Mouse (Mus musculus) forebrain, embryonic 12.5 days (tissue): Measurements from ENCODE around the gene Edf1. TPM values are rescaled to one million over a fixed set of nuclear protein-coding genes. Genes with fewer than 3 reads are reported as not detected.
"Not testable (repeated sequence)": the region's sequence is repeated elsewhere in the genome, so short reads cannot be mapped to it uniquely, and the experiment has no call there.

Experiments
- ATAC-seq: fragments of 200-750 bp; cut with Nextera tagmentation; 2 replicates; pipeline ENCODE4 v1.8.0; 2017; ENCODE audit warnings: moderate TSS enrichment; ENCODE audit not compliant: low FRiP score
- H3K27ac ChIP-seq: fragments of 300-500 bp; sonication (generic); 2 replicates; pipeline ENCODE4 v1.5.1; 2016; ENCODE audit warnings: mild to moderate bottlenecking
- H3K27me3 ChIP-seq: fragments of 300-500 bp; sonication (generic); 2 replicates; pipeline ENCODE4 v1.6.1; 2016; ENCODE audit warnings: mild to moderate bottlenecking
- H3K36me3 ChIP-seq: fragments of 300-500 bp; sonication (generic); replicated peaks from 2 replicates; pipeline ENCODE4 v1.6.1; 2016; ENCODE audit warnings: mild to moderate bottlenecking
- H3K4me1 ChIP-seq: fragments of 300-500 bp; sonication (generic); 2 replicates; pipeline ENCODE4 v1.6.1; 2016
- H3K4me2 ChIP-seq: fragments of 300-500 bp; sonication (generic); 2 replicates; pipeline ENCODE4 v1.6.1; 2016; ENCODE audit warnings: mild to moderate bottlenecking, moderate library complexity
- H3K4me3 ChIP-seq: fragments of 300-500 bp; sonication (generic); replicated peaks from 2 replicates; pipeline ENCODE4 v1.5.1; 2016; ENCODE audit warnings: mild to moderate bottlenecking
- H3K9ac ChIP-seq: fragments of 300-500 bp; sonication (generic); 2 replicates; pipeline ENCODE4 v1.6.1; 2016; ENCODE audit warnings: mild to moderate bottlenecking
- H3K9me3 ChIP-seq: fragments of 300-500 bp; sonication (generic); 2 replicates; pipeline ENCODE4 v1.6.1; 2016
- WGBS: fragments of 180-500 bp; shearing (Covaris S2); methylation state at CpG from one replicate; pipeline ENCODE4 v1.1.7; 2016; 5-methylcytosine and 5-hydroxymethylcytosine counted together
- polyA plus RNA-seq: library from polyadenylated mRNA; unstranded; fragments of >200 nt; fragmentation: Nextera tagmentation; extraction: Ambion mirVana; gene quantifications from 2 replicates; pipeline ENCODE4 v1.2.1, GENCODE M21; 2016

The Edf1 gene
- polyA plus RNA-seq, 1 experiment from 2014 or later = 360 TPM

GRCm38 (mm10) chr2:25549021-25549991, 8.3 kb upstream of the Edf1 start:
- Histone ChIP-seq H3K9ac (no peak overlapping the region), H3K27me3 (no peaks in the 10 kb centered on the region), H3K4me1 (peaks cover 16% of the 10 kb centered on the region), H3K36me3 (no peaks in the 10 kb centered on the region), H3K4me3 (no peak overlapping the region), H3K4me2 (no peak overlapping the region), H3K9me3 (no peaks in the 10 kb centered on the region), H3K27ac (no peak overlapping the region)
- no peak for ATAC-seq
- WGBS = 84% methylated on average over 9 of the region's 9 CpGs

- no peak overlapping the region for H3K4me3 ChIP-seq
- H3K27me3 ChIP-seq = no peaks in the 10 kb centered on the region
- no peaks in the 10 kb centered on the region for H3K36me3 ChIP-seq
- H3K9ac ChIP-seq = no peak overlapping the region
- no peak overlapping the region for H3K27ac ChIP-seq
- ATAC-seq = no peak
- no peaks in the 10 kb centered on the region for H3K9me3 ChIP-seq
- H3K4me2 ChIP-seq = no peak overlapping the region
- peaks cover 3% of the 10 kb centered on the region for H3K4me1 ChIP-seq
- WGBS = 37% methylated on average over 5 of the region's 5 CpGs
Measured at GRCm38 (mm10) chr2:25551186-25551585, 6.5 kb upstream of the Edf1 start.

GRCm38 (mm10) chr2:25553171-25553786, 4.4 kb upstream of the Edf1 start:
- H3K4me3 ChIP-seq, H3K9ac ChIP-seq, ATAC-seq, H3K27ac ChIP-seq, H3K9me3 ChIP-seq, H3K27me3 ChIP-seq, H3K36me3 ChIP-seq, H3K4me1 ChIP-seq, H3K4me2 ChIP-seq: not testable (repeated sequence)
- 87% methylated on average over 4 of the region's 4 CpGs for WGBS

- H3K9me3 ChIP-seq, ATAC-seq, H3K9ac ChIP-seq, H3K4me3 ChIP-seq, H3K27me3 ChIP-seq, H3K27ac ChIP-seq, H3K36me3 ChIP-seq, H3K4me2 ChIP-seq: not testable (repeated sequence)
- 45% methylated on average over 2 of the region's 2 CpGs for WGBS
- H3K4me1 ChIP-seq = peaks cover 22% of the 10 kb centered on the region
Measured at GRCm38 (mm10) chr2:25555479-25555878, 2.2 kb upstream of the Edf1 start.

- H3K4me3 ChIP-seq = no peak overlapping the region
- no peak overlapping the region for H3K27ac ChIP-seq
- peaks cover 22% of the 10 kb centered on the region for H3K4me1 ChIP-seq
- no peak overlapping the region for H3K9ac ChIP-seq
- WGBS = 63% methylated on average over 1 of the region's 1 CpGs
- H3K9me3 ChIP-seq = no peaks in the 10 kb centered on the region
- peaks cover 16% of the 10 kb centered on the region for H3K36me3 ChIP-seq
- no peak for ATAC-seq
- H3K27me3 ChIP-seq = no peaks in the 10 kb centered on the region
- no peak overlapping the region for H3K4me2 ChIP-seq
Measured at GRCm38 (mm10) chr2:25556296-25556695, 1.4 kb upstream of the Edf1 start.

GRCm38 (mm10) chr2:25557964-25558360, 315 bp downstream of the Edf1 start:
- Histone ChIP-seq H3K36me3 (peaks cover 33% of the 10 kb centered on the region), H3K9ac (peak overlapping the region; percentile 96), H3K4me3 (peak overlapping the region; percentile 95), H3K4me2 (peak overlapping the region; percentile 94), H3K4me1 (peaks cover 22% of the 10 kb centered on the region), H3K27ac (peak overlapping the region; percentile 77), H3K9me3 (no peaks in the 10 kb centered on the region), H3K27me3 (no peaks in the 10 kb centered on the region)
- ATAC-seq = peak; percentile 48; the same call in 1 of the 2 replicates
- WGBS = under 1% methylated on average over 24 of the region's 24 CpGs

- H3K27me3 ChIP-seq = no peaks in the 10 kb centered on the region
- 72% methylated on average over 6 of the region's 6 CpGs for WGBS
- no peaks in the 10 kb centered on the region for H3K9me3 ChIP-seq
- peak overlapping the region; percentile 94 for H3K4me2 ChIP-seq
- H3K4me1 ChIP-seq = peaks cover 22% of the 10 kb centered on the region
- H3K27ac ChIP-seq = no peak overlapping the region
- peaks cover 41% of the 10 kb centered on the region for H3K36me3 ChIP-seq
- ATAC-seq = no peak
- peak overlapping the region; percentile 95 for H3K4me3 ChIP-seq
- peak overlapping the region; percentile 96 for H3K9ac ChIP-seq
Measured at GRCm38 (mm10) chr2:25558774-25559173, 1.1 kb downstream of the Edf1 start.

- H3K36me3 ChIP-seq = peaks cover 59% of the 10 kb centered on the region
- WGBS = 94% methylated on average over 8 of the region's 8 CpGs
Measured at GRCm38 (mm10) chr2:25560551-25560950, 2.9 kb downstream of the Edf1 start.

GRCm38 (mm10) chr2:25561946-25562345, 4.3 kb downstream of the Edf1 start:
- ATAC-seq = no peak
- peaks cover 71% of the 10 kb centered on the region for H3K36me3 ChIP-seq
- 88% methylated on average over 9 of the region's 9 CpGs for WGBS

More at GRCm38 (mm10) chr2:25560551-25560950, 2.9 kb downstream of the Edf1 start:
- Histone ChIP-seq H3K4me2 (no peak overlapping the region), H3K9me3 (no peaks in the 10 kb centered on the region), H3K27me3 (no peaks in the 10 kb centered on the region), H3K27ac (no peak overlapping the region), H3K4me1 (peaks cover 22% of the 10 kb centered on the region), H3K9ac (no peak overlapping the region), H3K4me3 (no peak overlapping the region)
- ATAC-seq = no peak

GRCm38 (mm10) chr2:25565741-25566140, 8.1 kb downstream of the Edf1 start:
- no peak overlapping the region for H3K9ac ChIP-seq
- no peaks in the 10 kb centered on the region for H3K9me3 ChIP-seq
- H3K36me3 ChIP-seq = peaks cover 97% of the 10 kb centered on the region
- no peak overlapping the region for H3K4me2 ChIP-seq
- no peaks in the 10 kb centered on the region for H3K4me1 ChIP-seq
- WGBS = 91% methylated on average over 8 of the region's 8 CpGs
- H3K27ac ChIP-seq = no peak overlapping the region
- ATAC-seq = no peak
- no peaks in the 10 kb centered on the region for H3K27me3 ChIP-seq
- H3K4me3 ChIP-seq = no peak overlapping the region

More at GRCm38 (mm10) chr2:25561946-25562345, 4.3 kb downstream of the Edf1 start:
- H3K4me3 ChIP-seq = no peak overlapping the region
- no peak overlapping the region for H3K4me2 ChIP-seq
- H3K27ac ChIP-seq = no peak overlapping the region
- H3K9ac ChIP-seq = no peak overlapping the region
- H3K9me3 ChIP-seq = no peaks in the 10 kb centered on the region
- H3K4me1 ChIP-seq = peaks cover 18% of the 10 kb centered on the region
- no peaks in the 10 kb centered on the region for H3K27me3 ChIP-seq

GRCm38 (mm10) chr2:25566558-25566957, 8.9 kb downstream of the Edf1 start:
- H3K9ac ChIP-seq = no peak overlapping the region
- no peaks in the 10 kb centered on the region for H3K9me3 ChIP-seq
- no peak overlapping the region for H3K27ac ChIP-seq
- no peak for ATAC-seq
- no peak overlapping the region for H3K4me2 ChIP-seq
- no peaks in the 10 kb centered on the region for H3K27me3 ChIP-seq
- H3K4me3 ChIP-seq = no peak overlapping the region
- WGBS = 89% methylated on average over 6 of the region's 6 CpGs
- H3K4me1 ChIP-seq = no peaks in the 10 kb centered on the region
- H3K36me3 ChIP-seq = peaks cover 96% of the 10 kb centered on the region

GRCm38 (mm10) chr2:25568473-25569019, 10.9 kb downstream of the Edf1 start:
- Histone ChIP-seq H3K4me2 (no peak overlapping the region), H3K4me3 (no peak overlapping the region), H3K9me3 (no peaks in the 10 kb centered on the region), H3K36me3 (peaks cover 81% of the 10 kb centered on the region), H3K9ac (no peak overlapping the region), H3K27me3 (no peaks in the 10 kb centered on the region), H3K27ac (no peak overlapping the region), H3K4me1 (peaks cover 10% of the 10 kb centered on the region)
- ATAC-seq = no peak
- 96% methylated on average over 6 of the region's 6 CpGs for WGBS
